8 mouse cellular contexts compared by ENCODE assay signal in the genomic region with DNA sequence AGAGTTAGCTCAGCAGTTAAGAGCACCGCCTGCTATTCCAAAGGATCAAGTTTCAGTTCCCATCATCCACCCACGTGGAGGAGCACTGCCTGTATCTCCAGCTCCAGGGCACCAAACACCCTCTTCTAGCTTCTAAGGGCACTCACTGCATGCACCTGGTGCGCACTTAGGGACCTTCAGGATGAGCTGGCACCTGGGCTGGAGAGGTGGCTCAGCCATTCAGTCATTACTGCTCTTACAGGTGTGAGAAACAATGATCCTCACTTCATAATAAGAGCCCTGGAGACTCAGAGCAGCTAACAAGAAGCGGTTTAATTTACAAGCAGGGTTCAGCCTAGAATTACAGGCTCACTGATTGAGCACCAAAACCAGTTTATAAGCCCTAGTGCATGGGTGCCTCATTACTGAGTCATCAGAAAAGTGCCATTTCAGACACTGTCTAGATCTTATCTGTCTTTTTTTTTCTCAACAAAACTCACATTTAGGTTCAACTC. TPM values are rescaled to one million over a fixed set of nuclear protein-coding genes. Genes with fewer than 3 reads are reported as not detected.
DNase-seq lines count a peak whose midpoint lies in the region.

No protein-coding gene starts in this region.

- DNase-seq in adrenal gland, postnatal 10 days, result peak; percentile 7
- DNase-seq in adrenal gland, adult 2 months, result no peak
- DNase-seq in thymus, postnatal 14 days, result peak; percentile 10
- DNase-seq in thymus, postnatal 36 days, result no peak
- peak; percentile 11 to 16 for DNase-seq in kidney, postnatal 36 days
- DNase-seq in thymus, postnatal 4 days, result peak; percentile 16
- DNase-seq in ovary, postnatal 10 days (ENCODE audit: low spot score), result no peak
- no peak for DNase-seq in adipocyte (ENCODE audit: low spot score)

RNA-seq across cellular contexts. Expression of a gene that starts 37.7 kb away (rescaled TPM):
- total RNA-seq in adrenal gland, postnatal 10 days (2021), result 10 to 100 TPM; 38.5 to 50.5 TPM
- total RNA-seq in adrenal gland, adult 2 months (2021), result 10 to 100 TPM; 42.6 to 60.3 TPM
- 13.5 and 16.2 TPM in 2 replicates for polyA plus RNA-seq in adrenal gland, adult 2 months (2012; rRNA removed)

RNA-seq across cellular contexts. Expression of a gene that starts 38.8 kb away (rescaled TPM):
- 10 to 100 TPM; 25.5 to 29.0 TPM for total RNA-seq in adrenal gland, postnatal 10 days (2021)
- total RNA-seq in adrenal gland, adult 2 months (2021), result 10 to 100 TPM; 29.5 to 31.9 TPM
- 9.0 and 14.0 TPM in 2 replicates for polyA plus RNA-seq in adrenal gland, adult 2 months (2012; rRNA removed)

Comparison
In these comparisons a context has a peak if more than half of its experiments do, and no peak if none do; other contexts are left out.
1. DNase-seq: peak in adrenal gland, postnatal 10 days (single experiment), thymus, postnatal 14 days (single experiment), kidney, postnatal 36 days (2 of 2) and thymus, postnatal 4 days (single experiment); none in adrenal gland, adult 2 months (single experiment), thymus, postnatal 36 days (0 of 2), ovary, postnatal 10 days (single experiment) and adipocyte (single experiment).